In genomic region chr6:89348363-89348762, GRCm38 (mm10) we compare ENCODE assay signal across 11 mouse cellular contexts. TPM values are rescaled to one million over a fixed set of nuclear protein-coding genes. Genes with fewer than 3 reads are reported as not detected.
DNase-seq lines count a peak whose midpoint lies in the region; TF ChIP-seq lines count a peak whose summit lies in the region.
"Had no signal": no experiment of that assay in that cellular context is flagged by ENCODE, and none has a peak within 500 bp of the region (broad histone marks: within the 10 kb centered on the region; RNA-seq: fewer than 3 reads in every experiment).

No protein-coding gene starts in this region.

- DNase-seq in heart, adult 11 months, result peak; percentile 97
- no peak for DNase-seq in heart, postnatal 25 days (ENCODE audit: low spot score)
- peak; percentile 90 for DNase-seq in retina, postnatal 1 day
- no peak for DNase-seq in retina, embryonic 14.5 days (ENCODE audit: low spot score)
- peak; percentile 79 to 84 for DNase-seq in cerebellum, postnatal 25 days
- DNase-seq in embryo, embryonic 11 days, result no peak
- no peak for DNase-seq in kidney, adult 2 months

- no peak overlapping the region for H3K27ac ChIP-seq in testis, adult 2 months (ENCODE audit: control insufficient read depth, insufficient read depth, low read depth, low read length)
- no peak overlapping the region for H3K27ac ChIP-seq in kidney, adult 2 months (ENCODE audit: insufficient read depth, low read depth, low read length)
- H3K27ac ChIP-seq: embryonic facial prominence, embryonic 15.5 days; intestine, embryonic 15.5 days; midbrain, embryonic 13.5 days had no signal

- no peak for TF ChIP-seq POLR2A in testis, adult 2 months (IDR thresholded peaks at IDR 0.05; ENCODE audit: control insufficient read depth, low read depth, low read length)
- no peak for TF ChIP-seq POLR2A in kidney, adult 2 months (IDR thresholded peaks at IDR 0.05; ENCODE audit: low read depth, low read length)

- 81% methylated on average over 9 of the region's 9 CpGs for WGBS in kidney, adult 2 months

- intact Hi-C loops in heart, postnatal 25 days (cut with DNase I), result loop anchor here (5.0 kb wide), 1 partner anchor 284 kb away; no protein-coding TSS in a partner anchor

- H3K36me3 ChIP-seq in testis, adult 2 months (ENCODE audit: control insufficient read depth, insufficient read depth, low read length), result no peaks in the 10 kb centered on the region
- no peaks in the 10 kb centered on the region for H3K36me3 ChIP-seq in kidney, adult 2 months (ENCODE audit: control insufficient read depth, insufficient read depth, low read length)

- H3K27me3 ChIP-seq in testis, adult 2 months (ENCODE audit: control insufficient read depth, insufficient read depth, low read length), result no peaks in the 10 kb centered on the region
- no peaks in the 10 kb centered on the region for H3K27me3 ChIP-seq in kidney, adult 2 months (replicated peaks; ENCODE audit: control insufficient read depth, insufficient read depth, low read length)
- H3K27me3 ChIP-seq: embryonic facial prominence, embryonic 15.5 days; intestine, embryonic 15.5 days; midbrain, embryonic 13.5 days had no signal

- H3K4me3 ChIP-seq in testis, adult 2 months (ENCODE audit: control insufficient read depth, low read depth, low read length), result peak overlapping the region; percentile 14; the same call in 1 of the 2 replicates
- no peak overlapping the region for H3K4me3 ChIP-seq in kidney, adult 2 months (ENCODE audit: insufficient read depth, low read depth, low read length)
- H3K4me3 ChIP-seq: embryonic facial prominence, embryonic 15.5 days; intestine, embryonic 15.5 days; midbrain, embryonic 13.5 days had no signal

- TF ChIP-seq CTCF in testis, adult 2 months (IDR thresholded peaks at IDR 0.05; ENCODE audit: control insufficient read depth, insufficient read depth, insufficient replicate concordance, low read depth, low read length), result no peak
- TF ChIP-seq CTCF in kidney, adult 2 months (conservative IDR thresholded peaks at IDR 0.05; ENCODE audit: insufficient read depth, insufficient read length, low read depth, low read length), result no peak

- H3K4me1 ChIP-seq in testis, adult 2 months (ENCODE audit: control insufficient read depth, insufficient read depth, low read length), result peaks cover 10% of the 10 kb centered on the region; the same call in 1 of the 2 replicates
- peaks cover 45% of the 10 kb centered on the region for H3K4me1 ChIP-seq in kidney, adult 2 months (ENCODE audit: control insufficient read depth, insufficient read depth, low read length)

RNA-seq across cellular contexts. Expression of gene Plxna1, which starts 14.1 kb away (rescaled TPM):
- total RNA-seq in heart, postnatal 25 days (2021), result 10 to 100 TPM; 21.2 to 28.7 TPM
- polyA plus RNA-seq in testis, adult 2 months (2012; rRNA removed), result 27.1 and 27.7 TPM in 2 replicates
- 33.1 and 33.2 TPM in 2 replicates for polyA plus RNA-seq in kidney, adult 2 months (2012; rRNA removed)

Comparison
In these comparisons a context has a peak if more than half of its experiments do, and no peak if none do; other contexts are left out.
1. DNase-seq: peak in heart, adult 11 months (single experiment), retina, postnatal 1 day (single experiment) and cerebellum, postnatal 25 days (2 of 2); none in heart, postnatal 25 days (single experiment), retina, embryonic 14.5 days (single experiment), embryo, embryonic 11 days (single experiment) and kidney, adult 2 months (single experiment).